Mouse (Mus musculus) CH12.LX (cell line): ENCODE measurements at regions not wholly inside any gene's neighbourhood (a gene's known extent, or its start where the extent isn't known, plus 50 kb on each side); places are given as distances from the start of the nearest gene placed in this dataset.
"Not testable (repeated sequence)": the region's sequence is repeated elsewhere in the genome, so short reads cannot be mapped to it uniquely, and the experiment has no call there.

Experiments
- DNase-seq: peaks from one replicate; pipeline ENCODE4 v3.0.0-alpha.2; 2013; ENCODE audit errors: extremely low read depth
- H3K27ac ChIP-seq: 2 replicates; pipeline ENCODE4 v1.5.1; 2012; ENCODE audit warnings: low read depth, mild to moderate bottlenecking, control low read depth, moderate library complexity; ENCODE audit not compliant: insufficient read depth
- H3K27me3 ChIP-seq: replicated peaks from 2 replicates; pipeline ENCODE3; 2012; ENCODE audit warnings: inconsistent platforms
- H3K36me3 ChIP-seq, 2 experiments: replicated peaks in 1 of 2; 2 replicates each; pipeline versions ENCODE3 to v1.6.1; 2012; ENCODE audit warnings: inconsistent platforms in 1 of 2, low read length in 1 of 2, mild to moderate bottlenecking in 1 of 2, mixed read lengths in 1 of 2, moderate library complexity in 1 of 2; ENCODE audit not compliant: control insufficient read depth in 1 of 2, insufficient read depth in 1 of 2
- H3K4me1 ChIP-seq, 2 experiments: 2 replicates each; pipeline ENCODE4 v1.6.1; 2012; ENCODE audit warnings: inconsistent platforms in 1 of 2, moderate library complexity in 1 of 2; ENCODE audit not compliant: insufficient read depth in 2 of 2, control insufficient read depth in 1 of 2
- H3K4me2 ChIP-seq: 2 replicates; pipeline ENCODE4 v1.6.1; 2012; ENCODE audit warnings: low read depth, mild to moderate bottlenecking, control low read depth; ENCODE audit not compliant: poor library complexity, insufficient read depth, severe bottlenecking
- H3K4me3 ChIP-seq, 3 experiments: fragments of 150-350 bp in 1 of 3; sonication (generic) in 1 of 3; replicated peaks in 1 of 3; 2 replicates each; pipeline versions ENCODE3 to v1.5.1; 2011 to 2012; ENCODE audit warnings: low read depth in 2 of 3, low read length in 2 of 3, mild to moderate bottlenecking in 2 of 3, moderate library complexity in 2 of 3, control low read depth in 1 of 3, improper control_type of control experiment in 1 of 3, inconsistent platforms in 1 of 3, mixed read lengths in 1 of 3; ENCODE audit not compliant: poor library complexity in 1 of 3
- H3K79me2 ChIP-seq: replicated peaks from 2 replicates; pipeline ENCODE4 v1.6.1; 2012; ENCODE audit warnings: mild to moderate bottlenecking, moderate library complexity; ENCODE audit not compliant: control insufficient read depth, poor library complexity, insufficient read depth, severe bottlenecking; ENCODE audit errors: extremely low read depth
- H3K9ac ChIP-seq: 2 replicates; pipeline ENCODE4 v1.6.1; 2012; ENCODE audit warnings: low read depth, mild to moderate bottlenecking, control low read depth, moderate library complexity; ENCODE audit not compliant: insufficient read depth
- H3K9me3 ChIP-seq: replicated peaks from 2 replicates; pipeline ENCODE3; 2012; ENCODE audit warnings: low read length, inconsistent platforms, mixed read lengths
- BHLHE40 ChIP-seq: IDR thresholded peaks from 2 replicates; pipeline ENCODE4 v1.6.1; 2011; ENCODE audit warnings: mild to moderate bottlenecking, low read depth, low read length, improper control_type of control experiment
- CHD2 ChIP-seq: IDR thresholded peaks from 2 replicates; pipeline ENCODE4 v1.6.1; 2011; ENCODE audit warnings: low read length, improper control_type of control experiment
- CTCF ChIP-seq, 2 experiments: IDR thresholded peaks in 1 of 2; conservative IDR thresholded peaks in 1 of 2; 2 replicates each; pipeline ENCODE4 v1.5.1; 2011 to 2012; ENCODE audit warnings: low read depth in 2 of 2, low read length in 2 of 2, improper control_type of control experiment in 1 of 2, inconsistent platforms in 1 of 2, mild to moderate bottlenecking in 1 of 2, moderate library complexity in 1 of 2
- E2F4 ChIP-seq: IDR thresholded peaks from 2 replicates; pipeline ENCODE4 v1.6.1; 2011; ENCODE audit warnings: low read depth, low read length, improper control_type of control experiment; ENCODE audit not compliant: insufficient replicate concordance
- ELF1 ChIP-seq: IDR thresholded peaks from 2 replicates; pipeline ENCODE4 v1.6.1; 2014; ENCODE audit warnings: low read depth, mild to moderate bottlenecking, inconsistent platforms, low read length, improper control_type of control experiment
- EP300 ChIP-seq: IDR thresholded peaks from 2 replicates; pipeline ENCODE4 v1.6.1; 2011; ENCODE audit warnings: low read length, improper control_type of control experiment
- ETS1 ChIP-seq: conservative IDR thresholded peaks from 2 replicates; pipeline ENCODE4 v1.6.1; 2012; ENCODE audit warnings: low read depth, mild to moderate bottlenecking, inconsistent platforms, low read length, improper control_type of control experiment, moderate library complexity
- GABPA ChIP-seq: IDR thresholded peaks from 2 replicates; pipeline ENCODE4 v1.6.1; 2012; ENCODE audit warnings: low read depth, low read length, improper control_type of control experiment, inconsistent platforms; ENCODE audit not compliant: insufficient replicate concordance
- IRF4 ChIP-seq: IDR thresholded peaks from 2 replicates; pipeline ENCODE4 v1.6.1; 2014; ENCODE audit warnings: low read depth, mild to moderate bottlenecking, inconsistent platforms, low read length, improper control_type of control experiment
- JUN ChIP-seq: IDR thresholded peaks from 2 replicates; pipeline ENCODE4 v1.6.1; 2011; ENCODE audit warnings: low read depth, mild to moderate bottlenecking, low read length, improper control_type of control experiment, moderate library complexity; ENCODE audit not compliant: insufficient read depth
- JUND ChIP-seq: conservative IDR thresholded peaks from 2 replicates; pipeline ENCODE4 v1.6.1; 2011; ENCODE audit warnings: low read depth, low read length, improper control_type of control experiment
- KAT2A ChIP-seq: IDR thresholded peaks from 2 replicates; pipeline ENCODE4 v1.6.1; 2012; ENCODE audit warnings: low read length, improper control_type of control experiment, inconsistent platforms; ENCODE audit not compliant: insufficient replicate concordance
- MAFK ChIP-seq: IDR thresholded peaks from 2 replicates; pipeline ENCODE4 v1.6.1; 2011; ENCODE audit warnings: low read length, improper control_type of control experiment; ENCODE audit not compliant: insufficient replicate concordance
- MXI1 ChIP-seq: IDR thresholded peaks from 2 replicates; pipeline ENCODE4 v1.6.1; 2011; ENCODE audit warnings: mild to moderate bottlenecking, low read depth, low read length, improper control_type of control experiment
- MYC ChIP-seq: IDR thresholded peaks from 2 replicates; pipeline ENCODE4 v1.6.1; 2011; ENCODE audit warnings: low read depth, mild to moderate bottlenecking, improper control_type of control experiment, low read length
- NELFE ChIP-seq: IDR thresholded peaks from 2 replicates; pipeline ENCODE4 v1.6.1; 2011; ENCODE audit warnings: low read depth, low read length, improper control_type of control experiment
- RCOR1 ChIP-seq: conservative IDR thresholded peaks from 2 replicates; pipeline ENCODE4 v1.6.1; 2012; ENCODE audit warnings: low read depth, mild to moderate bottlenecking, inconsistent platforms, low read length, improper control_type of control experiment
- SIN3A ChIP-seq: IDR thresholded peaks from 2 replicates; pipeline ENCODE4 v1.6.1; 2012; ENCODE audit warnings: low read length, improper control_type of control experiment, inconsistent platforms
- TCF12 ChIP-seq: IDR thresholded peaks from 2 replicates; pipeline ENCODE4 v1.6.1; 2014; ENCODE audit warnings: low read depth, mild to moderate bottlenecking, inconsistent platforms, low read length, improper control_type of control experiment
- UBTF ChIP-seq: IDR thresholded peaks from 2 replicates; pipeline ENCODE4 v1.6.1; 2012; ENCODE audit warnings: low read depth, mild to moderate bottlenecking, inconsistent platforms, low read length, improper control_type of control experiment, moderate library complexity
- USF1 ChIP-seq: IDR thresholded peaks from 2 replicates; pipeline ENCODE4 v1.6.1; 2014; ENCODE audit warnings: low read depth, mild to moderate bottlenecking, inconsistent platforms, low read length, improper control_type of control experiment
- ZKSCAN1 ChIP-seq: IDR thresholded peaks from 2 replicates; pipeline ENCODE4 v1.6.1; 2012; ENCODE audit warnings: low read depth, inconsistent platforms, low read length, improper control_type of control experiment, borderline replicate concordance
- ZMIZ1 ChIP-seq: IDR thresholded peaks from 2 replicates; pipeline ENCODE4 v1.6.1; 2012; ENCODE audit warnings: low read depth, mild to moderate bottlenecking, inconsistent platforms, low read length, improper control_type of control experiment
- ZNF384 ChIP-seq: IDR thresholded peaks from 2 replicates; pipeline ENCODE4 v1.6.1; 2012; ENCODE audit warnings: low read depth, low read length, improper control_type of control experiment, inconsistent platforms
- dilution Hi-C: fragments of 300-500 bp; cut with MboI; formaldehyde crosslinking; loops from 2 replicates; pipeline ENCODE4 v1.14.3; 2020; ENCODE audit warnings: low sequenced_read_pairs; ENCODE audit not compliant: extremely low pct_unique_long_range_greater_than_20kb, extremely low pct_ligation_motif_present
- in situ Hi-C: fragments of 300-500 bp; cut with MboI; formaldehyde crosslinking; loops from 3 replicates; pipeline ENCODE4 v1.14.3; 2019; ENCODE audit warnings: low sequenced_read_pairs, low pct_ligation_motif_present, low pct_unique_long_range_greater_than_20kb, mixed read lengths

DNA sequence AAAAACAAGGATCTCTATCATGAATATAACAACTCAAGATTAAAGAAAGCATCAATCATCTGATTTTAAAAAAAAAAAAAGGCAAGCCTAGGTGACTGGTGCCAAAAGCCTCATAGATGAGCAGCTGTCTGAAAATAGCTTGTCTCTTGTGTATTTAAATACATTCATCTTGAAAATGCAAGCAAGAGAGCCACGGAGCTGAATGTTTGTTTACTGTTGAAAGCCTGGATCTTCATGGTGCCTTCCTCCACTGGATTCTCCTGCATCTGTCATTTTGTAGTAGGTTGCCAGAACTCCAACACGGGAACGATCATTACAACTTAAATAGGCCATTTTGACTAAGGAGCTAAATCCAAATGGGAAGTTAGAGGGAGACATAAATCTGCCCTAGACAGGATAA, 106.6 kb upstream of the Gm9972 start:
- Histone ChIP-seq H3K4me3 (no peak overlapping the region), H3K9me3 (no peaks in the 10 kb centered on the region), H3K4me1 (no peaks in the 10 kb centered on the region), H3K36me3 (no peaks in the 10 kb centered on the region), H3K79me2 (no peaks in the 10 kb centered on the region), H3K27ac (no peak overlapping the region), H3K9ac (no peak overlapping the region), H3K27me3 (no peaks in the 10 kb centered on the region), H3K4me2 (peak overlapping the region; percentile 56; the same call in 1 of the 2 replicates)
- no peak for DNase-seq
- dilution Hi-C loops = no loop called here
- TF ChIP-seq MXI1 = no peak
- no peak for TF ChIP-seq CHD2
- TF ChIP-seq CTCF (conservative IDR thresholded peaks at IDR 0.05 in 1 of 2, IDR thresholded peaks at IDR 0.05 in 1 of 2; ENCODE audit: low read depth in 2 of 2, low read length in 2 of 2) = no peak
- no peak for TF ChIP-seq GABPA
- TF ChIP-seq KAT2A = no peak
- no peak for TF ChIP-seq UBTF
- no peak for TF ChIP-seq JUND
- TF ChIP-seq JUN = no peak
- no peak for TF ChIP-seq RCOR1
- TF ChIP-seq MAFK = no peak
- TF ChIP-seq BHLHE40 = no peak
- TF ChIP-seq EP300 = no peak
- TF ChIP-seq USF1 = no peak
- no peak for TF ChIP-seq ELF1
- TF ChIP-seq ZKSCAN1 = no peak
- no peak for TF ChIP-seq ZMIZ1
- in situ Hi-C loops = no loop called here

- H3K4me2 ChIP-seq, H3K27me3 ChIP-seq, H3K4me3 ChIP-seq, H3K4me1 ChIP-seq, DNase-seq, H3K9me3 ChIP-seq, H3K27ac ChIP-seq, H3K79me2 ChIP-seq, dilution Hi-C loops, H3K36me3 ChIP-seq, in situ Hi-C loops, H3K9ac ChIP-seq: not testable (repeated sequence)
These were observed 96.3 kb upstream of the Gm9972 start for GRCm38 (mm10) chr11:42939271-42939670.

- DNase-seq = no peak
- no peaks in the 10 kb centered on the region for H3K36me3 ChIP-seq
- no peaks in the 10 kb centered on the region for H3K4me1 ChIP-seq
- H3K4me3 ChIP-seq = no peak overlapping the region
- no peaks in the 10 kb centered on the region for H3K27me3 ChIP-seq
- TF ChIP-seq ZKSCAN1 (no peak), ZNF384 (no peak), NELFE (no peak), E2F4 (no peak), SIN3A (no peak), USF1 (no peak), MYC (no peak), JUN (no peak), TCF12 (no peak), KAT2A (no peak), ETS1 (no peak), JUND (no peak), ELF1 (no peak), ZMIZ1 (no peak), IRF4 (no peak)
- no peaks in the 10 kb centered on the region for H3K79me2 ChIP-seq
- no peaks in the 10 kb centered on the region for H3K9me3 ChIP-seq
- H3K27ac ChIP-seq = no peak overlapping the region
- in situ Hi-C loops = no loop called here
- H3K4me2 ChIP-seq = no peak overlapping the region
- H3K9ac ChIP-seq = no peak overlapping the region
- dilution Hi-C loops = no loop called here
These were observed 94.0 kb upstream of the Gm9972 start for GRCm38 (mm10) chr11:42941561-42941960.
